Mouse (Mus musculus) G1E-ER4 (cell line): ENCODE measurements around the gene Fnbp1l. TPM values are rescaled to one million over a fixed set of nuclear protein-coding genes. Genes with fewer than 3 reads are reported as not detected.

Experiments
- GATA1 ChIP-seq: IDR thresholded peaks from one replicate; pipeline ENCODE4 v1.8.0; 2012; ENCODE audit warnings: low read length, inconsistent platforms
- polyA plus RNA-seq: library from polyadenylated mRNA; stranded (reverse); fragments of >175 nt; gene quantifications from 2 replicates; pipeline ENCODE4 v1.2.3, GENCODE M21; 2012

Gene Fnbp1l
- polyA plus RNA-seq, 1 experiment = not detected

DNA sequence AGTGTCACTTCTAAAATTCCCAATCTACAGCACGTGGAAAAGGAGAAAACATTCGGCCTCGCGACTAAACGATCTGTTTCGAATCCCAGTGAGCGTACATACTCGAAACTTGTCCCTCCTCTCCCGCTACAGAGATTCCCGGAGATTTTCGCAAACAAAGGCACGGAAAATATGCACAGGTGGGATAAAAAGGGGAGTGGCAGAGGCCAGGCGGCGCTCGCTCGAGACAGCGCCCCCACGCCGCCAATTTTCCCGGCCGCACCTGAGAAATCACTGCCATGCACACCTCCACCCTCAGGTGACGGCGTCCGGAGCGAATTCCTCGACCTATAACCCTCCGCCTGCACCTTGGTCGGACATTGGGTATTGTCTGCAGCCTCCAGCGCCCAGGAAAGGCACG is 1.1 kb downstream of the Fnbp1l start:
- TF ChIP-seq GATA1 = no peak

DNA sequence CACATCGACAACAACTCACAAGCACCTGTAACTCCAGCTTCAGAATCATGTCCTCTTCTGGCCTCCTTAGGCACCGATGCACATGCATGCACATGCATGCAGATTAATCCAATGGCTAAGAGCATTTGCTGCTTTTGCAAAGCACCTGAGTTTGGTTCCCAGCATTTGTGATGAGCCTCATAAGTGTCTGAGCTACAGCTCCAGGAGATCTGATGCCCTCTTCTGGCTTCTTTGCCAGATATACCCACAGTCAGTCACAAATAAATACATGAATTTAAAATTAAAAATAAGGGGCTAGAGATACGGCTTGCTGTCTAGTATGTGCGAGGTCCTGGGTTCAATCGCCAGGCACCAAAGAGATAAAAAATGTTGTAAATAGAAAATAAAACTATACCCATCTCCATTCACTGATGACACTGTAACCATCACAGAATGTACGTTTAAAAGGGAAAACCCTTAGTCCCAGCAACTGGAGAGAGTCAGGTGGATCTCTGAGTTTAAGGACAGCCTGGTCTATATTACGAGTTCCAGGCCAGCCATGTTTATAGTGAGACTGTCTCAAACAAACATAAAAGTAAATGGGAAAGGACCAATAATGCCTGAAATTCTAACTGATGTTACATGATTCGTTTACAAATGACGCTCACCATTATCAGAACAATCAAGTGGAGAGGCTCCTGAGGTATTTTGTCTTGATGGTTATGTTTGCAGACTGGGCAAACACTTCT is 1.7 kb downstream of the Fnbp1l start:
- TF ChIP-seq GATA1 = no peak

DNA sequence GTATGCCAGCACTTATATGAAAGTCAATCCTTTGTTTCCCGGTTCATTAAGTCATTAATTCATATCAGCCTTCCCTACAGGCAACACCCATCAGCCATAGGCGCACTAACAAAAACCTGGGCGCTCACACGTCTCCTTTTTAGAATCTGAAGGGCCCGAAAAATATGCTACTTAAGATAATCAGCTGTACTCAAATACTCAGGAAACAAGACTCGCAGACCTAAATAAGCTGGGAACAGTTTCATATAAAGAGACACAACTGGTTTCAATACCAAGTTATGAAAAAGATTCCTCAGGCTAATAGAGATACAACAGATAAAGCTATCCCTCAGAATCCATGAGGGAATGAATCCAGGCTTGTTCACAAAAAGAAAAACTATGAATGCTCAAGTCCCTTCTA is 7.0 kb downstream of the Fnbp1l start:
- TF ChIP-seq GATA1 = no peak

DNA sequence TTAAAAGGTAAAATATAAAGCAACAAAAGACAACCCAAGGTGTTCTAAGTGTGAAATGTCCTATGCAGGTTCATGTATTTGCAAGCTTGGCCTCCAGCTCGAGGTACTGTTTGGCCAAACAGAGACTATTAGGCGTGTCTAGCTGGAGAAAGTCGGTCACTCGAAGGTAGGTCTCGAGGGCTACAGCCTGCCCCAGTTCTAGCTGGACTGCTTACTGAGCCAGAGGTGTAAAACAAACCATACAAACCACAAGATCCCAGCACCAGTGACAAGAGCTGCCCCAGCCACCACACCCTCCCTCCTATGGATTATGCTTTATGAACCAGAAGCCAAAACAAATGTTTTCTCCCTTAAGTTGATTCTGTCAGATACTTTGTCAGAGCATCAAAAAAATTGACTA is 7.8 kb downstream of the Fnbp1l start:
- TF ChIP-seq GATA1 = no peak

DNA sequence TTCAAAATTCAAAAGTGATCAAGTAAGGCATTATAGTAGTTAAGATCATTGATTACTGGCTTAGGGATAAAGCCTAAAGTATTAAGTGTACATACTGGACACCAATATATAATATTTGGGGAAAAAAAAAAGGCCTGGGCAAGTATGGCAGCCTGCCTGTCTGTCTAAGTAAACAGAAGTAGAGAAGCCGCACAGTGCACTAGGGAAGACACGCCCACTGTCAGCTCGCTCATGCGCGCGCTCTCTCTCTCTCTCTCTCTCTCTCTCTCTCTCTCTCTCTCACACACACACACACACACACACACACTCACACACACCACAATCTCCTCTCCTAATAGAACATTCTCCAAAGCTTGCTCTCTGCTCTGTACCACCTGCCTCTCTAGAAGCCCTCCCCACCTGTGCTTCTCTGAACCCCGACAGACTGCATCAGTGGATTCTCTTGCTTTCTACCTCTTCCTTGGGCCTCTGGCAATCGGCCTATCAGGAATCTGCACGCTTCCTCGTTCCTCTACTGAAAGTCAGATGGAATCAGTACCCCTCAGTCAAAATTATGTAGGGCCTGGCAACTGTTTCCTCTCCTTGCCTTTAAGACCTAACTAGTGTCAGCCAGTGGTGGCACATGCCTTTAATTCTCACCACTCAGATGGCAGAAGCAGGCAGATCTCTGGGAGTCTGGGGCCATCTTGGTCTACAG is 13.3 kb downstream of the Fnbp1l start:
- TF ChIP-seq GATA1 = no peak

DNA sequence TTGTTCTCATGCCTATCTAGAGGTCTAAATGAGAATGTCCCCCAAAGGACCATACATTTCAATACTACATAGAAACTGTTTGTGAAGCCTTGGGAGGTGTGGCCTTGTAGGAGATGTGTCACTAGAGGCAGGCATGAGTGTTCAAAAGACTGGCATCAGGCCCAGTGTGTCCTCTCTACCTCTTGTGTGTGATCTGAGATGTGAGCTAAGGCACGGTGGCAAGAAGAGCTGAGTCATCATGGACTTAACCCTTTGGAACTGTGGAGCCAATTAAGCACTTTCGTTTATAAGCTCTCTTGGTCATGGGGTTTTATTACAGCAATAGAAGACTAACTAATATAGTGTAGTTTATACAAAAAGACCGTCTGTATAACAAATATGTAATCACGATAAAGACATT is 16.3 kb downstream of the Fnbp1l start:
- no peak for TF ChIP-seq GATA1

DNA sequence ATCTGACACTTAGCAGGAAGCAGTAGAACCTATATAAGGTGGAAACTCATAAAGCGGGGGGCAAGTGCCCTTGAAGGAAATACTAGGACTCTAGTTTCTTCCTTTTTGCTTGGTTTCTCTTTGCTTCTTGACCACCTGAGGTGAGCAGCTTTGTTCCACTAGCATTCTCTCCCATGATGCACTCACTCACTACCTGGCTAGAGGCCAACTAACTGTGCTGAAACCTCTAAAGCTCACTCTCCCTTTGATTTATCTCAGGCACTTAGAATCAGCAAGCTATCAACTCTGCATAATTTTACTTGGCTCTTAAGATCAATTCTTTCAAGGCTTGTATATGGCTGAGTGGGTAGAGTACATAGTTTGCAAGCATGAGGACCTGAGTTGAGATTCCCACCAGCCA is 17.1 kb downstream of the Fnbp1l start:
- no peak for TF ChIP-seq GATA1

DNA sequence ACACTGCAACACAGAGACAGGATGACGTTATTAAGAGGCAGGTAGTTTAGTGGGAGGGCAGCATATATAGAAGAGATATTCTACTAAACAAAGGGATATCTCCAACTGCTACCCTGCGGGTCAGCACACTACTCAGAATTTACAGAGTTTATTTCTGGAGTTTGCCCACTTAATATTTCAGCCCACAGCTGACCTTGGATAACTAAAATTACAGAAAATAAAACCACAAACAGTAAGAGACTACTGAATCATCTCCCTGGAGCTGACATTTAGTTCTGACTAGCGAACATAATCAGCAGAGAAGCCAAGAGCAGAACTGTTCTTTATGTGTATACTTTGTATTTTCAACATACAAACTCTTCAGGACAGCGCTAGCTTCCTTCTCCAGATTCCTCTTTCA is 20.2 kb downstream of the Fnbp1l start:
- TF ChIP-seq GATA1 = no peak

DNA sequence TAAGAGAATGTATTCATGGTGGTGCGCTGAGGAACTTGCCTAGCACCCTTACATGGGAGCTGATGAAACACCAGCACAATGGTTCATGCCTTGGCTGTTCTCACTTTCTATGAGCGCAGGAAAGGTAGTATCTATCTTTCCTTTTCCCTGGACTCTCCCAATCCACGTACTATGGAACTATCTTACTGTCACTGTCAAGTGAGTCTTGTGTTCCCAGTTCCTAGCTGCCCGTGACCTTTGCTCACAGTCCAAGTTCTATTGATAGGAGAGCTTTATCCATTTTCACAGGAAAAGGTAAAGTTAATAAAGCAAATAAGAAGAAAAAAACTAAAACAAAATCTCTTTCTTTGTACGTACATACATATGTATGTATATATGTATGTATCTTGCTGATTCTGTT is 28.7 kb downstream of the Fnbp1l start:
- TF ChIP-seq GATA1 = no peak

DNA sequence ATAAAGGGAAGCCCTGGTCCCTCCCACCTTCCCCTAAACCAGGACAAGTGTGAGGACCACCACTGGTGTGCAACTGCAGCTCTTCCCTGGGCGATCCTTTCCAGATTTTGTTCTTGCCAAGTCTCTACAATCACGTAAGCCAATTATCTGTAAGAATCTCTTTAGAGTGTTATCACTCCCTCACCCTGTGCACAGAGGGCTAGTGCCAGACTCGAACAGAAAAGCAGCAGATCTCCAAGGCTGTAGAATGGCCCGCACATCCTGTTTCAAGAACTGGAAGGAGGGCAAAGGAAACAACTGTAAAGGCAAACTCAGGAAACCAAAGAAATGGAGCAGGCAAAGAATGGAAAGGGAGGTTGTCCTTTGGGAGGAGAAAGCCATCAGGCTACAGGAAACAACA is 29.2 kb downstream of the Fnbp1l start:
- TF ChIP-seq GATA1 = no peak

DNA sequence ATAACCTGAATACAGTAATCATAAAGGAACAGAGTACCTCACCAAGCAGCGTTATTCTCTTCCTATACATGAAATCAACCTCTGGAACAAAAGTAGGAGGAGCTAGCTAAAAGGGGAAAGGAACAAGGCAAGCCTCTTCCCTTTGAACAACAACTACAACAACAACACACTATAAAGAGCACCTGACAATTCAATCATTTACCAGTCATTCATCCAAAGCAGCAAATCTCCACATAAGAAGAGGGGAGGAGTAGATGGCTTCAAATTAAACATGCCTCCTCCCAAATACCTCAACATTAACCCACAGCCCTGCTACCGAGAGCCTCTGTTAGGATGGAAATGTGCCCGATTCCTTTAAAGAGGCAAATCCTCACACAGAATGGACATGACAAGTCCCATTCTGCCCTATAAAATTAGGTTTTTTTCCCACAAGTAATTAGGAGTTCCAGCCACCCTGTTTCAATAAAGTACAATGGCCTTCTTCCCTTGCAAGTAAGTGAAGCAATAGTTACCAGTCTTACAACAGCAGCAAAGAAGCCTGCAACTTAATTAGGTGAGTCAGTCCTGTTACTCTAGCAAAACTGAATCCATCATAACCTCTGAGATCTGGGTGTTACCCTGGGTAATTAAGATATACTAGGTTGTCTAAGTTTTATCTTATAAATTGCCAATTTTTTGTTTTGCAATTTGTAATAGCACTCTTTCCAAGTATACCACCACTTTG is 32.4 kb downstream of the Fnbp1l start:
- TF ChIP-seq GATA1 = no peak

DNA sequence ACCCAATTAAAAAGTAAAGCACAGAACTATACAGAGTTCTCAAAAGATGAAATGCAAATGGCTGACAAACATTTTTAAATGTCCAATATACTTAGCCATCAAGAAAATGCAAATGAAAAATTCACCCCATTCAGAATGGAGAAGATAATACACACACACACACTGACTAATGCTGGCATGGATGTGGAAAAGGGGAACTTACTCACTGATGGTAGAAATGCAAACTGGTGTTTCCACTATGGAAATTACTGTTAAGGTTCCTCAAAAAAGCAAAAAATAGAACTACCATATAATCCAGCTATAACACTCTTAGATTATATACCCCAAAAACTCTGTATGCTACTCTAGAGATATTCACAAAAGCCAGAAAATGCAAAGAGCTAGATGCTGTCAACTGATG is 42.2 kb downstream of the Fnbp1l start:
- TF ChIP-seq GATA1 = no peak

DNA sequence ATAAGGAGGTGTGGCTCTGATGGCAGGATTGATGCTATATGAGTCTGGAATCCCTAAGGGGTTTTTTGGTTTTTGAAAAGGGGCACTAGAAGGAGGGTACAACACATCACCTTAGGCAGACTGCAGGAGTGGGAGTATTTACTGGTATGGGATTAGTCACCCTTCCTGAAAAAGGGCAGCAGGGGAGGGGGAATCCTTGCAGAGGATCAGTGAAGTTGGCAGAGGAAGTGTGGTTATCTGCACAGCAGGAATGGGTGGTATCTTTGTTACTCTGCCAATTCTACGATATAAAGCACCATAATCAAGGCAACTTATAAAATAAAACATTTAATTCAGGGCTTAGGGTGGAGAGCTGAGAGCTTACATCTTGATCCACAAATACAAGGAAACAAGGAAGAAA is 44.6 kb downstream of the Fnbp1l start:
- TF ChIP-seq GATA1 = no peak

DNA sequence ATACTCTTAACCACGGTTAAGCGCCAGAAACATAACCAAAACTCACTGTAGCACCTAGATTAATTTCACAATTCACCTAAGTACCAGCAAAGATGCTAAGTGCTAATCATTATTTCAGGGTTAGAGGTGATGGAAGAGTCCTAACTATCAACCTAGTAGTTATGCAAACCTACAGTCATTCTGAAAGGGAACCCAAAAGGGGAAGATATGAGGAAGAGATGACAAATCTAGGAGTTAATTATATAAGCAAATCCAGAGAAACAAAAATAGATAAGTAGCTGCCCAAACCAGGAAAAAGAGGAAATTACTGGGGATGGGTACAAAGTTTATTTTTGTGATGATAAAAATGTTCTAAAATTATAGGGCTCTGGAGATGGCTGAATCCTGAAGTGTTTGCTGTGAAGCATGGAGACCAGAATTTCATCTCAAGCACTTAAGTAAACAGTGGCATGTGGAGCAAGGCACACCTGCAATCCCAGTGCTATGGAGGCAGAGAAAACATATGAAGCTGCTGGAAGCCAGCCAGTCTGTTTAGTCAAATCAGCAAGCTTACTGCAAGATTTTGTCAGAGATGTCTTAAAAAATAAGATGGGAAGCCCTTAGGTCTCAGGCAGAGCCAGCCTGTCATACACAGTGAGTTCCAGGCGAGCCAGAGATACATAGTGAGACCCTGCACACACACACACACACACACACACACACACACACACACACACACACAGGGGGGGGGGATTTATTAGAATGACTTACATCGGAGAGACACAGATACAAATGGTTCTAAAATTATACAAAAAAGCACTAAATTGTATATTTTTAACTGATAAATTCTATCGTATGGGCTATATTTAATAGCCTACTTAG is 45.9 kb downstream of the Fnbp1l start:
- TF ChIP-seq GATA1 = no peak

DNA sequence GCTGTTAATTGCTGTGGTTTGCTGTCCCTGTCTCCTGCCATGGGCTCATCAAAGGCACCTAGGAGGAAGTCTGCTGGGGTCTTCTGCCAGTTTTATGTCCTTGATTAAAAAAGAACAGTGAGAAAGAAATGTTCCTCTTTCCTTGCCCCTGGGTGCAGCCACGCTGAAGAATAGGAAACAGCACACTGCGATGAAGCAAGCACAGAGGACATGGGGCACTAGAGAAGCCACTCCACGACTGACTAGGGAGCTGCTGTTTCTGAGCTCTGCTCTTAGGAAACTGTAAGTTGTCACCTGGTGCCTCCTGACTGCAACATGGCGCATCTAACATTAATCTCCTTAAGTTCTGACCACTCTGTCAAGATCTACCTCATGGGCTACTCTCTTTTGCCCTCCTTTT is 53.0 kb downstream of the Fnbp1l start:
- no peak for TF ChIP-seq GATA1

DNA sequence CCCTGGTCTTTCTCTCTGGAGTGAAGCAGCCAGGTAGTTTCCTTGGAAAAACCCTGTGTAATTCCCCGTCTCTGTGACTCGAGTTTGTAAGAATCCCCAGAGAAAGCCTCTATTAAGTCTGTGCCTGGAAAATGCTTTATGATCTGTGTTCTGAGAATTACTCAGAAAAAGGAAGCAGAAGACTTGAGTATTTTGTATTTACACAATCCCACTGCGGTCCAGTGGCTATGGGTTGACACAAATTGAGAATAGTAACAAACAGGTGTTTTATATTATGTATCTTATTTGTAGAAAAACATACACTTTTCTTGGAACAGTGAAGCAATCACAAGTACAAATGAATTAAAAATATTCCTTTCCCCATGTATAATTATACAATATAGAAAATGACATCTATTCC is 53.4 kb downstream of the Fnbp1l start:
- no peak for TF ChIP-seq GATA1
